Mouse (Mus musculus): ENCODE measurements around the gene Exoc2.

- no peak for TF ChIP-seq POLR2A (IDR thresholded peaks at IDR 0.05; ENCODE audit: insufficient read length, low read depth)
- TF ChIP-seq SRF (IDR thresholded peaks at IDR 0.05; ENCODE audit: control insufficient read depth, insufficient read length, low read depth): no peak
- TF ChIP-seq POLR2AphosphoS2 (IDR thresholded peaks at IDR 0.05; ENCODE audit: insufficient read length, low read depth): no peak
- TF ChIP-seq E2F4 (IDR thresholded peaks at IDR 0.05; ENCODE audit: insufficient read depth): no peak
Measured at GRCm38 (mm10) chr13:30858421-30858820, 115.5 kb downstream of the Exoc2 start.
